Mouse (Mus musculus): Measurements from ENCODE around the gene Acbd4.

The Acbd4 gene

GRCm38 (mm10) chr11:103093306-103093705 is 8.2 kb upstream of the Acbd4 start:
- DNase-seq (ENCODE audit: low read depth, low spot score) = no peak

GRCm38 (mm10) chr11:103093862-103094833 is 7.3 kb upstream of the Acbd4 start:
- no peak for DNase-seq (ENCODE audit: low read depth, low spot score)

- no peak for DNase-seq (ENCODE audit: low read depth, low spot score)
These were observed 6.3 kb upstream of the Acbd4 start for GRCm38 (mm10) chr11:103095107-103095670.

- DNase-seq (ENCODE audit: low read depth, low spot score) = no peak
These were observed 5.7 kb upstream of the Acbd4 start for GRCm38 (mm10) chr11:103095801-103096200.

- DNase-seq (ENCODE audit: low read depth, low spot score) = no peak
These were observed 4.2 kb upstream of the Acbd4 start for GRCm38 (mm10) chr11:103096979-103097894.

GRCm38 (mm10) chr11:103098531-103099190 is 2.8 kb upstream of the Acbd4 start:
- DNase-seq (ENCODE audit: low read depth, low spot score) = no peak

GRCm38 (mm10) chr11:103099352-103099940 is 2.0 kb upstream of the Acbd4 start:
- DNase-seq (ENCODE audit: low read depth, low spot score) = no peak

GRCm38 (mm10) chr11:103100361-103100760 is 1.1 kb upstream of the Acbd4 start:
- DNase-seq (ENCODE audit: low read depth, low spot score) = no peak

- DNase-seq (ENCODE audit: low read depth, low spot score) = peak; percentile 73
These were observed 502 bp downstream of the Acbd4 start for GRCm38 (mm10) chr11:103101866-103102501.

GRCm38 (mm10) chr11:103102725-103103349 is 1.4 kb downstream of the Acbd4 start:
- DNase-seq (ENCODE audit: low read depth, low spot score) = peak; percentile 98

- DNase-seq (ENCODE audit: low read depth, low spot score) = no peak
These were observed 2.1 kb downstream of the Acbd4 start for GRCm38 (mm10) chr11:103103621-103104020.

GRCm38 (mm10) chr11:103104469-103104868 is 3.0 kb downstream of the Acbd4 start:
- DNase-seq (ENCODE audit: low read depth, low spot score) = no peak

- no peak for DNase-seq (ENCODE audit: low read depth, low spot score)
These were observed 3.8 kb downstream of the Acbd4 start for GRCm38 (mm10) chr11:103105180-103105725.

GRCm38 (mm10) chr11:103105810-103106209 is 4.3 kb downstream of the Acbd4 start:
- DNase-seq (ENCODE audit: low read depth, low spot score) = no peak

GRCm38 (mm10) chr11:103106386-103106785 is 4.9 kb downstream of the Acbd4 start:
- no peak for DNase-seq (ENCODE audit: low read depth, low spot score)

GRCm38 (mm10) chr11:103111301-103111700 is 9.8 kb downstream of the Acbd4 start:
- DNase-seq (ENCODE audit: low read depth, low spot score) = no peak

GRCm38 (mm10) chr11:103111881-103112551 is 10.5 kb downstream of the Acbd4 start:
- DNase-seq (ENCODE audit: low read depth, low spot score) = peak; percentile 65

- DNase-seq (ENCODE audit: low read depth, low spot score) = no peak
These were observed 11.1 kb downstream of the Acbd4 start for GRCm38 (mm10) chr11:103112552-103112912.

- no peak for DNase-seq (ENCODE audit: low read depth, low spot score)
These were observed 11.5 kb downstream of the Acbd4 start for GRCm38 (mm10) chr11:103113005-103113404.
